ENCODE assay signal across 8 mouse cellular contexts in the genomic region with DNA sequence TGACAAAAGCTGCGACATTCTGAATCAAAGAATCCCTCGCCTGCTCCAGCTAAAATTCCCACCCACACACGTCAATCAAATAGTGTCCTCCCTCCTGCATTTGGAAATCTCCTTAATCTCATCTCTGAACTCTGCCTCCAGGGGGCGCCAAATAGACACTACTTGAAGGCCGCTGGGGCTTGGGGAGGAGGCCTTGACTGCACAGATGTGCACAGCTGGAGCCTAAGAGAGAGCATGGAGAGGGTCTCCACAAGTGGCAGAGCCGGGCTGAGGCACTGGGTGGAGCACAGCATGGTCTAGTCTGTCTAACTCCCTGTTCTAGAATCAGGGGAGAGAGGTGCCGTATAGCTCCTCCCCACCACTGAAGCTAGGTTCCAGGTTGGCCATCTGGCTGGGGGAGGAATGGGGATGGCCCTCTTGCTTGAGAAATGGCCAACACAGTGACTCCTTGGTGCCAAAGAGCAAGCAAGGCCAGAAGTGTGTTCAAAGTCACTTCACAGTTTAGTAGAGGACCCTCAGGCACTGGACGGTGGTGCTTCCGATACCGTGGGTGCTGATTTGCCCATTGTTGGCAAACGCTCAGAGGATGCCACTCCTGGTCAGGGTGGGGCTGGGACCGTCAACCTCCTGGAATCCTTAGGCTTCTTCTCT. TPM values are rescaled to one million over a fixed set of nuclear protein-coding genes. Genes with fewer than 3 reads are reported as not detected.
DNase-seq lines count a peak whose midpoint lies in the region; ATAC-seq lines count a peak whose summit lies in the region.
"Had no signal": no experiment of that assay in that cellular context is flagged by ENCODE, and none has a peak within 500 bp of the region (broad histone marks: within the 10 kb centered on the region; RNA-seq: fewer than 3 reads in every experiment).

No protein-coding gene starts in this region.

- H3K36me3 ChIP-seq in intestine, embryonic 14.5 days (ENCODE audit: control insufficient read depth, insufficient read depth, low read length): no peaks in the 10 kb centered on the region
- H3K36me3 ChIP-seq in midbrain, embryonic 16.5 days (ENCODE audit: control insufficient read depth, insufficient read depth, low read length): no peaks in the 10 kb centered on the region

- no peaks in the 10 kb centered on the region for H3K9me3 ChIP-seq in intestine, embryonic 14.5 days (ENCODE audit: control insufficient read depth, low read length)
- no peaks in the 10 kb centered on the region for H3K9me3 ChIP-seq in midbrain, embryonic 16.5 days (replicated peaks; ENCODE audit: control insufficient read depth, low read length, poor library complexity, severe bottlenecking)
- H3K9me3 ChIP-seq: megakaryocyte, embryonic 14.5 days had no signal

- H3K9ac ChIP-seq in intestine, embryonic 14.5 days (ENCODE audit: low read length): no peak overlapping the region
- no peak overlapping the region for H3K9ac ChIP-seq in midbrain, embryonic 16.5 days (ENCODE audit: low read depth, low read length)

- no peak overlapping the region for H3K27ac ChIP-seq in intestine, embryonic 14.5 days (ENCODE audit: low read depth)
- no peak overlapping the region for H3K27ac ChIP-seq in midbrain, embryonic 16.5 days (ENCODE audit: low read length)

- no peak overlapping the region for H3K4me2 ChIP-seq in intestine, embryonic 14.5 days (ENCODE audit: low read length)
- H3K4me2 ChIP-seq in midbrain, embryonic 16.5 days (ENCODE audit: low read length): no peak overlapping the region

- no peaks in the 10 kb centered on the region for H3K4me1 ChIP-seq in intestine, embryonic 14.5 days (replicated peaks; ENCODE audit: control insufficient read depth, insufficient read depth, low read length)
- H3K4me1 ChIP-seq in midbrain, embryonic 16.5 days (ENCODE audit: control insufficient read depth, insufficient read depth, low read length): no peaks in the 10 kb centered on the region
- H3K4me1 ChIP-seq: megakaryocyte, embryonic 14.5 days had no signal

- peak; percentile 38; the same call in 1 of the 2 replicates for ATAC-seq in frontal cortex, adult (ENCODE audit: low TSS enrichment)
- peak; percentile 75; the same call in 1 of the 2 replicates for ATAC-seq in intestine, embryonic 14.5 days (replicated peaks; ENCODE audit: low FRiP score, low TSS enrichment, low read depth)
- ATAC-seq in midbrain, embryonic 16.5 days: 0 out of 2 replicates have a peak, but pooled peaks have one; percentile 36

- H3K27me3 ChIP-seq in intestine, embryonic 14.5 days (replicated peaks; ENCODE audit: control insufficient read depth, insufficient read depth, low read length): no peaks in the 10 kb centered on the region
- H3K27me3 ChIP-seq in midbrain, embryonic 16.5 days (ENCODE audit: control insufficient read depth, insufficient read depth, low read depth, low read length): no peaks in the 10 kb centered on the region

- WGBS in intestine, embryonic 14.5 days: 44% methylated on average over 12 of the region's 12 CpGs
- 49% methylated on average over 12 of the region's 12 CpGs for WGBS in midbrain, embryonic 16.5 days

- peak; percentile 64 for DNase-seq in T-cell, adult 2 months (ENCODE audit: low spot score)
- peak; percentile 46 for DNase-seq in cerebellum, adult 11-12 months
- DNase-seq in intestine, embryonic 14.5 days (ENCODE audit: low spot score): peak; percentile 96
- peak; percentile 37 to 43 for DNase-seq in left cerebral cortex, adult 8-10 months (ENCODE audit: low spot score in 2 of 2)
- peak; percentile 54 to 67 for DNase-seq in spleen, postnatal 36 days (ENCODE audit: low spot score in 2 of 2)

- no peak overlapping the region for H3K4me3 ChIP-seq in intestine, embryonic 14.5 days (ENCODE audit: low read depth, low read length)
- H3K4me3 ChIP-seq in midbrain, embryonic 16.5 days (ENCODE audit: low read depth, low read length): no peak overlapping the region
- H3K4me3 ChIP-seq: megakaryocyte, embryonic 14.5 days had no signal

RNA-seq across cellular contexts. Expression of gene Tpbgl, which starts 32.6 kb away (rescaled TPM):
- 1.3 and 1.7 TPM in 2 replicates for polyA plus RNA-seq in intestine, embryonic 14.5 days (2014; fragmentation: Nextera tagmentation; extraction: Ambion mirVana)
- total RNA-seq in left cerebral cortex, adult 8-10 months (2022): 1 to 10 TPM; 3.8 to 6.5 (median 4.7) TPM
- 1.1 and 1.6 TPM in 2 replicates for polyA plus RNA-seq in midbrain, embryonic 16.5 days (2015; fragmentation: Nextera tagmentation; extraction: Ambion mirVana)

RNA-seq across cellular contexts. Expression of gene Slco2b1, which starts 51.6 kb away (rescaled TPM):
- 2.2 and 2.3 TPM in 2 replicates for polyA plus RNA-seq in intestine, embryonic 14.5 days (2014; fragmentation: Nextera tagmentation; extraction: Ambion mirVana)
- total RNA-seq in left cerebral cortex, adult 8-10 months (2022): 10 to 100 TPM; 11.9 to 20.5 (median 16.2) TPM
- polyA plus RNA-seq in midbrain, embryonic 16.5 days (2015; fragmentation: Nextera tagmentation; extraction: Ambion mirVana): 5.9 and 6.5 TPM in 2 replicates

Comparison
In these comparisons a context has a peak if more than half of its experiments do, and no peak if none do; other contexts are left out.
1. DNase-seq: peak in every context shown above with its lines; median percentile 96 in intestine, embryonic 14.5 days; 64 in T-cell, adult 2 months; 60 in spleen, postnatal 36 days; 46 in cerebellum, adult 11-12 months; 40 in left cerebral cortex, adult 8-10 months.